Mouse (Mus musculus) myocyte (in vitro differentiated cells): Measurements from ENCODE around the gene Pdia5. TPM values are rescaled to one million over a fixed set of nuclear protein-coding genes. Genes with fewer than 3 reads are reported as not detected.

Experiments
- H3K27me3 ChIP-seq: one replicate; pipeline ENCODE4 v1.6.1; 2011; ENCODE audit not compliant: control insufficient read depth, insufficient read depth, insufficient read length
- H3K36me3 ChIP-seq: one replicate; pipeline ENCODE4 v1.6.1; 2011; ENCODE audit not compliant: control insufficient read depth, insufficient read depth
- H3K4me2 ChIP-seq: one replicate; pipeline ENCODE4 v1.6.1; 2011; ENCODE audit warnings: low read depth, control low read depth
- H3K4me3 ChIP-seq: one replicate; pipeline ENCODE4 v1.5.1; 2011; ENCODE audit warnings: mild to moderate bottlenecking, control low read depth, moderate library complexity
- H3K79me2 ChIP-seq: one replicate; pipeline ENCODE4 v1.6.1; 2011; ENCODE audit not compliant: control insufficient read depth, insufficient read depth
- H3ac ChIP-seq: one replicate; pipeline ENCODE4 v1.6.1; 2011; ENCODE audit not compliant: control insufficient read depth, insufficient read length
- CEBPB ChIP-seq: IDR thresholded peaks from 2 replicates; pipeline ENCODE4 v1.6.1; 2011; ENCODE audit warnings: mild to moderate bottlenecking, moderate library complexity; ENCODE audit not compliant: poor library complexity, insufficient read depth, severe bottlenecking
- E2F4 ChIP-seq: IDR thresholded peaks from one replicate; pipeline ENCODE4 v1.6.1; 2011; ENCODE audit warnings: mild to moderate bottlenecking, control low read depth, moderate library complexity; ENCODE audit not compliant: insufficient read depth
- MAX ChIP-seq: IDR thresholded peaks from one replicate; pipeline ENCODE4 v1.6.1; 2011; ENCODE audit warnings: low read depth, mild to moderate bottlenecking, control low read depth
- MYOD1 ChIP-seq, 3 experiments: IDR thresholded peaks; one replicate each; pipeline ENCODE4 v1.6.1; 2011; ENCODE audit warnings: control low read depth in 2 of 3, low read depth in 2 of 3, mild to moderate bottlenecking in 2 of 3, moderate library complexity in 1 of 3; ENCODE audit not compliant: insufficient read length in 2 of 3, control insufficient read depth in 1 of 3
- MYOG ChIP-seq, 3 experiments: IDR thresholded peaks; one replicate each; pipeline ENCODE4 v1.6.1; 2011; ENCODE audit warnings: control low read depth in 2 of 3, low read depth in 2 of 3, mild to moderate bottlenecking in 2 of 3; ENCODE audit not compliant: insufficient read length in 2 of 3, control insufficient read depth in 1 of 3, insufficient read depth in 1 of 3
- POLR2A ChIP-seq: IDR thresholded peaks from one replicate; pipeline ENCODE4 v1.6.1; 2011; ENCODE audit warnings: low read depth, mild to moderate bottlenecking, control low read depth, moderate library complexity; ENCODE audit not compliant: insufficient read length
- POLR2AphosphoS2 ChIP-seq: IDR thresholded peaks from one replicate; pipeline ENCODE4 v1.6.1; 2011; ENCODE audit warnings: low read depth, control low read depth; ENCODE audit not compliant: insufficient read length
- REST ChIP-seq: IDR thresholded peaks from one replicate; pipeline ENCODE4 v1.6.1; 2011; ENCODE audit warnings: mild to moderate bottlenecking, control low read depth, moderate library complexity; ENCODE audit not compliant: insufficient read depth, insufficient read length
- SRF ChIP-seq: IDR thresholded peaks from one replicate; pipeline ENCODE4 v1.6.1; 2011; ENCODE audit warnings: low read depth; ENCODE audit not compliant: control insufficient read depth, insufficient read length
- TCF12 ChIP-seq: IDR thresholded peaks from one replicate; pipeline ENCODE4 v1.6.1; 2011; ENCODE audit warnings: mild to moderate bottlenecking, control low read depth; ENCODE audit not compliant: poor library complexity, insufficient read depth, severe bottlenecking
- TCF3 ChIP-seq: IDR thresholded peaks from one replicate; pipeline ENCODE4 v1.6.1; 2011; ENCODE audit warnings: low read depth, control low read depth; ENCODE audit not compliant: insufficient read length
- USF1 ChIP-seq: IDR thresholded peaks from one replicate; pipeline ENCODE4 v1.6.1; 2011; ENCODE audit warnings: low read depth, mild to moderate bottlenecking, control low read depth, moderate library complexity
- polyA plus RNA-seq: library from polyadenylated mRNA; unstranded; fragments of >200 nt; fragmentation: generic; extraction: Trizol; gene quantifications from one replicate; pipeline ENCODE4 v1.2.1, GENCODE M21; 2012; ENCODE audit warnings: missing spikeins

Pdia5 gene
- polyA plus RNA-seq, 1 experiment, result 16.2 TPM

GRCm38 (mm10) chr16:35422705-35423104, 68.0 kb downstream of the Pdia5 start:
- Histone ChIP-seq H3K36me3 (no peaks in the 10 kb centered on the region), H3K4me3 (no peak overlapping the region), H3K4me2 (no peak overlapping the region), H3K79me2 (no peaks in the 10 kb centered on the region), H3ac (no peak overlapping the region), H3K27me3 (no peaks in the 10 kb centered on the region)
- TF ChIP-seq MYOD1 (IDR thresholded peaks at IDR 0.05; ENCODE audit: control insufficient read depth in 1 of 3, insufficient read length in 2 of 3, low read depth in 2 of 3) (no peak), MAX (no peak), USF1 (no peak), TCF12 (no peak), POLR2A (no peak), REST (no peak), CEBPB (no peak)

GRCm38 (mm10) chr16:35422141-35422540, 68.5 kb downstream of the Pdia5 start:
- Histone ChIP-seq H3K27me3 (no peaks in the 10 kb centered on the region), H3K4me3 (no peak overlapping the region), H3K36me3 (no peaks in the 10 kb centered on the region), H3K79me2 (no peaks in the 10 kb centered on the region), H3K4me2 (no peak overlapping the region), H3ac (no peak overlapping the region)
- TF ChIP-seq CEBPB, result no peak
- no peak for TF ChIP-seq POLR2AphosphoS2
- no peak for TF ChIP-seq MAX
- TF ChIP-seq MYOG (IDR thresholded peaks at IDR 0.05; ENCODE audit: control insufficient read depth in 1 of 3, insufficient read depth in 1 of 3, insufficient read length in 2 of 3, low read depth in 2 of 3), result no peak
- no peak for TF ChIP-seq E2F4
- TF ChIP-seq POLR2A, result no peak
- TF ChIP-seq MYOD1 (IDR thresholded peaks at IDR 0.05; ENCODE audit: control insufficient read depth in 1 of 3, insufficient read length in 2 of 3, low read depth in 2 of 3), result no peak
- TF ChIP-seq TCF12, result no peak
- TF ChIP-seq SRF, result no peak
- no peak for TF ChIP-seq REST
- no peak for TF ChIP-seq TCF3

- no peak overlapping the region for H3K4me2 ChIP-seq
- H3K4me3 ChIP-seq, result no peak overlapping the region
- H3K36me3 ChIP-seq, result no peaks in the 10 kb centered on the region
- no peak for TF ChIP-seq POLR2AphosphoS2
- TF ChIP-seq CEBPB, result no peak
- TF ChIP-seq TCF12, result no peak
- H3ac ChIP-seq, result no peak overlapping the region
- no peaks in the 10 kb centered on the region for H3K27me3 ChIP-seq
- H3K79me2 ChIP-seq, result no peaks in the 10 kb centered on the region
Measured at GRCm38 (mm10) chr16:35414616-35415015, 76.1 kb downstream of the Pdia5 start.

- no peaks in the 10 kb centered on the region for H3K36me3 ChIP-seq
- H3K27me3 ChIP-seq, result no peaks in the 10 kb centered on the region
- H3K4me2 ChIP-seq, result no peak overlapping the region
- no peak overlapping the region for H3ac ChIP-seq
- H3K79me2 ChIP-seq, result no peaks in the 10 kb centered on the region
- H3K4me3 ChIP-seq, result no peak overlapping the region
- TF ChIP-seq TCF12 (no peak), TCF3 (no peak), MAX (no peak), E2F4 (no peak), SRF (no peak), POLR2AphosphoS2 (no peak), USF1 (no peak), POLR2A (no peak), MYOG (IDR thresholded peaks at IDR 0.05; ENCODE audit: control insufficient read depth in 1 of 3, insufficient read depth in 1 of 3, insufficient read length in 2 of 3, low read depth in 2 of 3) (no peak), CEBPB (no peak), MYOD1 (IDR thresholded peaks at IDR 0.05; ENCODE audit: control insufficient read depth in 1 of 3, insufficient read length in 2 of 3, low read depth in 2 of 3) (no peak), REST (no peak)
Measured at GRCm38 (mm10) chr16:35406706-35407105, 84.0 kb downstream of the Pdia5 start.

GRCm38 (mm10) chr16:35406166-35406565, 84.5 kb downstream of the Pdia5 start:
- Histone ChIP-seq H3K79me2 (no peaks in the 10 kb centered on the region), H3K27me3 (no peaks in the 10 kb centered on the region), H3K4me2 (no peak overlapping the region), H3K4me3 (no peak overlapping the region), H3ac (no peak overlapping the region), H3K36me3 (no peaks in the 10 kb centered on the region)
- TF ChIP-seq MYOG (IDR thresholded peaks at IDR 0.05; ENCODE audit: control insufficient read depth in 1 of 3, insufficient read depth in 1 of 3, insufficient read length in 2 of 3, low read depth in 2 of 3), result no peak
- no peak for TF ChIP-seq USF1
- no peak for TF ChIP-seq SRF
- TF ChIP-seq REST, result no peak
- no peak for TF ChIP-seq CEBPB
- no peak for TF ChIP-seq POLR2A
- TF ChIP-seq POLR2AphosphoS2, result no peak
- no peak for TF ChIP-seq TCF12
- TF ChIP-seq TCF3, result no peak
- TF ChIP-seq MYOD1 (IDR thresholded peaks at IDR 0.05; ENCODE audit: control insufficient read depth in 1 of 3, insufficient read length in 2 of 3, low read depth in 2 of 3), result no peak
- no peak for TF ChIP-seq MAX
- no peak for TF ChIP-seq E2F4
